Mouse (Mus musculus): ENCODE data around the gene Gm45140. TPM values are rescaled to one million over a fixed set of nuclear protein-coding genes. Genes with fewer than 3 reads are reported as not detected.

The Gm45140 gene
- polyA plus RNA-seq, 1 experiment from 2014 or later = 2.9 TPM

- H3K4me2 ChIP-seq = no peak overlapping the region
- H3K36me3 ChIP-seq (replicated peaks) = peaks cover 9% of the 10 kb centered on the region; the same call in 1 of the 2 replicates
- 94% methylated on average over 5 of the region's 5 CpGs for WGBS
- H3K27me3 ChIP-seq (replicated peaks) = no peaks in the 10 kb centered on the region
- H3K4me1 ChIP-seq = peaks cover 9% of the 10 kb centered on the region
- no peaks in the 10 kb centered on the region for H3K9me3 ChIP-seq
- no peak overlapping the region for H3K9ac ChIP-seq
- no peak overlapping the region for H3K27ac ChIP-seq
- H3K4me3 ChIP-seq = no peak overlapping the region
- ATAC-seq (replicated peaks) = no peak
Observed at GRCm38 (mm10) chr6:87791826-87792225, 43.8 kb downstream of the Gm45140 start.

- H3K4me2 ChIP-seq = no peak overlapping the region
- H3K9me3 ChIP-seq = no peaks in the 10 kb centered on the region
- ATAC-seq (replicated peaks) = no peak
- no peaks in the 10 kb centered on the region for H3K27me3 ChIP-seq (replicated peaks)
- H3K4me3 ChIP-seq = no peak overlapping the region
- H3K9ac ChIP-seq = no peak overlapping the region
- H3K4me1 ChIP-seq = peaks cover 9% of the 10 kb centered on the region
- WGBS = 79% methylated on average over 7 of the region's 7 CpGs
- H3K36me3 ChIP-seq (replicated peaks) = peaks cover 9% of the 10 kb centered on the region; the same call in 1 of the 2 replicates
- H3K27ac ChIP-seq = no peak overlapping the region
Observed at GRCm38 (mm10) chr6:87790779-87791480, 44.7 kb downstream of the Gm45140 start.

- no peak for ATAC-seq (replicated peaks)
- Histone ChIP-seq H3K4me1 (peaks cover 9% of the 10 kb centered on the region), H3K36me3 (replicated peaks) (peaks cover 9% of the 10 kb centered on the region; the same call in 1 of the 2 replicates), H3K27me3 (replicated peaks) (no peaks in the 10 kb centered on the region), H3K9ac (no peak overlapping the region), H3K4me3 (no peak overlapping the region), H3K9me3 (no peaks in the 10 kb centered on the region), H3K4me2 (no peak overlapping the region), H3K27ac (no peak overlapping the region)
- WGBS = 94% methylated on average over 6 of the region's 6 CpGs
Observed at GRCm38 (mm10) chr6:87789791-87790190, 45.8 kb downstream of the Gm45140 start.

- Histone ChIP-seq H3K9me3 (no peaks in the 10 kb centered on the region), H3K4me2 (no peak overlapping the region), H3K36me3 (replicated peaks) (peaks cover 9% of the 10 kb centered on the region; the same call in 1 of the 2 replicates), H3K4me1 (peaks cover 9% of the 10 kb centered on the region), H3K27me3 (replicated peaks) (no peaks in the 10 kb centered on the region), H3K27ac (0 out of 2 replicates have a peak overlapping the region, but pooled peaks have one; percentile 31), H3K9ac (no peak overlapping the region), H3K4me3 (no peak overlapping the region)
- 49% methylated on average over 5 of the region's 5 CpGs for WGBS
- ATAC-seq (replicated peaks) = no peak
Observed at GRCm38 (mm10) chr6:87788896-87789587, 46.6 kb downstream of the Gm45140 start.

DNA sequence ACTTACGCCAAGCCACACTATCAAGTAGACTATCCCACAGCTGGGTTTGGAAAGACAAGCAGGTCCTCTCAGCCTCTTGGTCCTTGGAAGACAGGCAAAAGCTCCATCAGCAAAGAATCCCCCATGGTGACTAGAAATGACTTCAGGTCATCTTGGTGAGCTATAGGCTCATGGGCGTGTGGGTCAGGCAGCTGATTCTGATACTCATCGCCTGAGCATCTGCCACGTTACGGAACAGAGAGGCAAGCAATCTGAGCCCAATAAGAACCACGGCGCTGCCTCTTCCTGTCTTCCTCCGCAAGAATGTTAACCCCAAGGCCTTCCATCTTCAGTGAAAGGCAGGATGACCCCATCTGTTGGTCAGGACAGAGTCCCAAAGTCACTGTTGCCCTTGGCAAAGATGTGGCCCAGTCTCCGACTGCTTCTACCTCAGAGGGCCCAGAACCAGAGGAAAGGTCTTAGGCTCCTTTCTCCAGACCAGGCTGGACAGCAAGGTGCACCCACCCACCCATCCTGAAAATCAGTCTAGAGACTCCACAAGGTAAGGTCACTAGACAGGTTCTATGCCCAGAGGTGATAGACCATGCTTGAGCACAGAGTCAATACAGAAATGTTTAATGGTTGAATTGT lies 47.2 kb downstream of the Gm45140 start:
- ATAC-seq (replicated peaks) = no peak
- H3K36me3 ChIP-seq (replicated peaks) = peaks cover 9% of the 10 kb centered on the region; the same call in 1 of the 2 replicates
- H3K27ac ChIP-seq = no peak overlapping the region
- no peak overlapping the region for H3K4me3 ChIP-seq
- WGBS = 95% methylated on average over 9 of the region's 9 CpGs
- H3K27me3 ChIP-seq (replicated peaks) = no peaks in the 10 kb centered on the region
- H3K9ac ChIP-seq = no peak overlapping the region
- H3K4me2 ChIP-seq = no peak overlapping the region
- peaks cover 9% of the 10 kb centered on the region for H3K4me1 ChIP-seq
- no peaks in the 10 kb centered on the region for H3K9me3 ChIP-seq

GRCm38 (mm10) chr6:87787108-87787890 lies 48.3 kb downstream of the Gm45140 start:
- Histone ChIP-seq H3K9ac (no peak overlapping the region), H3K9me3 (no peaks in the 10 kb centered on the region), H3K4me2 (no peak overlapping the region), H3K27me3 (replicated peaks) (no peaks in the 10 kb centered on the region), H3K4me1 (peaks cover 9% of the 10 kb centered on the region), H3K27ac (no peak overlapping the region), H3K4me3 (no peak overlapping the region), H3K36me3 (replicated peaks) (peaks cover 6% of the 10 kb centered on the region; the same call in 1 of the 2 replicates)
- WGBS = 90% methylated on average over 6 of the region's 6 CpGs
- no peak for ATAC-seq (replicated peaks)

DNA sequence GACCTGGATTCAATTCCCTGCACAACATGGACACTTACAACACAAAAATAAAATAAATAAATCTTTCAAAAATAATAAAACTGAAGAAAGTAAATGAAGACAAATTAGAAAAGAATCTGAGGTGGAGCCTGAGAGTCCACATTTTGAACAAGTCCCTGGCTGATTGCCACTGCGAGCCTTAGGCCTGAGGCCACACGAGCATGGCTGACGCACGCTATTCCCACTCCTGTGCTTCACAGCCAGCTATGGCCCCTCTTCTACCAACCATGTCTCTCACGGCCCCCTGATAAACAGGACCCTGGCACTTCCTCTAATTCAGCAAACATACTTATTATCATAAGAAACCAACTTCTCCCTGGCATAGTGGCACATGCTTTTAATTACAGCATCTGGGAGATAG lies 49.0 kb downstream of the Gm45140 start:
- Histone ChIP-seq H3K36me3 (replicated peaks) (no peaks in the 10 kb centered on the region), H3K27me3 (replicated peaks) (no peaks in the 10 kb centered on the region), H3K4me2 (no peak overlapping the region), H3K4me3 (no peak overlapping the region), H3K27ac (no peak overlapping the region), H3K4me1 (peaks cover 9% of the 10 kb centered on the region), H3K9me3 (no peaks in the 10 kb centered on the region), H3K9ac (no peak overlapping the region)
- ATAC-seq (replicated peaks) = no peak
- WGBS = 87% methylated on average over 5 of the region's 5 CpGs

GRCm38 (mm10) chr6:87784033-87784432 lies 51.6 kb downstream of the Gm45140 start:
- ATAC-seq (replicated peaks) = no peak
- Histone ChIP-seq H3K9ac (no peak overlapping the region), H3K27me3 (replicated peaks) (no peaks in the 10 kb centered on the region), H3K4me1 (peaks cover 2% of the 10 kb centered on the region), H3K4me2 (no peak overlapping the region), H3K9me3 (no peaks in the 10 kb centered on the region), H3K36me3 (replicated peaks) (no peaks in the 10 kb centered on the region), H3K27ac (no peak overlapping the region), H3K4me3 (no peak overlapping the region)
- 80% methylated on average over 8 of the region's 8 CpGs for WGBS

- no peak overlapping the region for H3K4me3 ChIP-seq
- H3K4me1 ChIP-seq = no peaks in the 10 kb centered on the region
- H3K9ac ChIP-seq = no peak overlapping the region
- no peak overlapping the region for H3K27ac ChIP-seq
- no peaks in the 10 kb centered on the region for H3K27me3 ChIP-seq (replicated peaks)
- 79% methylated on average over 10 of the region's 10 CpGs for WGBS
- H3K4me2 ChIP-seq = no peak overlapping the region
- H3K9me3 ChIP-seq = no peaks in the 10 kb centered on the region
- no peak for ATAC-seq (replicated peaks)
- no peaks in the 10 kb centered on the region for H3K36me3 ChIP-seq (replicated peaks)
Observed at GRCm38 (mm10) chr6:87780546-87781301, 54.9 kb downstream of the Gm45140 start.

GRCm38 (mm10) chr6:87779174-87780165 lies 56.1 kb downstream of the Gm45140 start:
- no peak for ATAC-seq (replicated peaks)
- H3K9me3 ChIP-seq = no peaks in the 10 kb centered on the region
- no peak overlapping the region for H3K4me3 ChIP-seq
- no peaks in the 10 kb centered on the region for H3K27me3 ChIP-seq (replicated peaks)
- H3K4me2 ChIP-seq = no peak overlapping the region
- H3K27ac ChIP-seq = no peak overlapping the region
- no peaks in the 10 kb centered on the region for H3K36me3 ChIP-seq (replicated peaks)
- no peak overlapping the region for H3K9ac ChIP-seq
- 81% methylated on average over 11 of the region's 11 CpGs for WGBS
- no peaks in the 10 kb centered on the region for H3K4me1 ChIP-seq
